Mouse (Mus musculus) heart, adult 2 months (tissue): Measurements from ENCODE around the gene D330020A13Rik. TPM values are rescaled to one million over a fixed set of nuclear protein-coding genes. Genes with fewer than 3 reads are reported as not detected.

Source experiments
- DNase-seq, 2 experiments: peaks; one replicate each; pipeline ENCODE4 v3.0.0; 2021
- H3K27ac ChIP-seq: fragments of 200-600 bp; 2 replicates; pipeline ENCODE4 v1.8.1; 2022
- H3K27me3 ChIP-seq: fragments of 200-500 bp; 2 replicates; pipeline ENCODE4 v1.6.1; 2012; ENCODE audit warnings: mild to moderate bottlenecking, low read length, inconsistent platforms, mixed read lengths; ENCODE audit not compliant: control insufficient read depth, insufficient read depth
- H3K36me3 ChIP-seq: fragments of 200-500 bp; 2 replicates; pipeline ENCODE4 v1.6.1; 2012; ENCODE audit warnings: low read length, inconsistent platforms; ENCODE audit not compliant: control insufficient read depth, insufficient read depth
- H3K4me1 ChIP-seq: fragments of 200-500 bp; 2 replicates; pipeline ENCODE4 v1.6.1; 2011; ENCODE audit warnings: low read length; ENCODE audit not compliant: control insufficient read depth, insufficient read depth
- H3K4me3 ChIP-seq: fragments of 200-600 bp; 2 replicates; pipeline ENCODE4 v1.8.1; 2022
- H3K79me2 ChIP-seq: fragments of 200-500 bp; replicated peaks from 2 replicates; pipeline ENCODE4 v1.6.1; 2012; ENCODE audit warnings: mild to moderate bottlenecking, inconsistent platforms, low read length, moderate library complexity, mixed read lengths; ENCODE audit not compliant: control insufficient read depth, insufficient read depth
- H3K9ac ChIP-seq: fragments of 200-500 bp; 2 replicates; pipeline ENCODE4 v1.6.1; 2012; ENCODE audit warnings: low read depth, mild to moderate bottlenecking, control low read depth, inconsistent platforms, low read length, mixed read lengths
- CTCF ChIP-seq: fragments of 200-600 bp; IDR thresholded peaks from 2 replicates; pipeline ENCODE4 v1.8.1; 2022; ENCODE audit warnings: antibody characterized with exemption, mild to moderate bottlenecking, moderate library complexity
- EP300 ChIP-seq: fragments of 200-500 bp; IDR thresholded peaks from 2 replicates; pipeline ENCODE4 v1.6.1; 2011; ENCODE audit warnings: low read depth, low read length, control low read depth; ENCODE audit not compliant: insufficient read depth
- POLR2A ChIP-seq: fragments of 200-500 bp; IDR thresholded peaks from 2 replicates; pipeline ENCODE4 v1.6.1; 2011; ENCODE audit warnings: mild to moderate bottlenecking, low read depth, low read length, control low read depth; ENCODE audit not compliant: insufficient read depth
- WGBS: fragments of 180-500 bp; shearing (Covaris S2); methylation state at CpG from one replicate; pipeline ENCODE4 v1.1.7; 2018; 5-methylcytosine and 5-hydroxymethylcytosine counted together
- intact Hi-C: fragments of 180-260 bp; cut with DNase I; formaldehyde crosslinking; loops from one replicate; pipeline ENCODE4 v1.15.1; 2025
- polyA plus RNA-seq: library from polyadenylated mRNA; depleted of rRNA; stranded (reverse); fragments of >200 nt; gene quantifications from 2 replicates; pipeline ENCODE4 v1.2.3, GENCODE M21; 2012
- total RNA-seq, 2 experiments: library from RNA; stranded (reverse); gene quantifications; 2 replicates each; pipeline ENCODE4 v1.2.3; 2021

Gene D330020A13Rik
- total and polyA plus RNA-seq, 3 experiments = not detected

DNA sequence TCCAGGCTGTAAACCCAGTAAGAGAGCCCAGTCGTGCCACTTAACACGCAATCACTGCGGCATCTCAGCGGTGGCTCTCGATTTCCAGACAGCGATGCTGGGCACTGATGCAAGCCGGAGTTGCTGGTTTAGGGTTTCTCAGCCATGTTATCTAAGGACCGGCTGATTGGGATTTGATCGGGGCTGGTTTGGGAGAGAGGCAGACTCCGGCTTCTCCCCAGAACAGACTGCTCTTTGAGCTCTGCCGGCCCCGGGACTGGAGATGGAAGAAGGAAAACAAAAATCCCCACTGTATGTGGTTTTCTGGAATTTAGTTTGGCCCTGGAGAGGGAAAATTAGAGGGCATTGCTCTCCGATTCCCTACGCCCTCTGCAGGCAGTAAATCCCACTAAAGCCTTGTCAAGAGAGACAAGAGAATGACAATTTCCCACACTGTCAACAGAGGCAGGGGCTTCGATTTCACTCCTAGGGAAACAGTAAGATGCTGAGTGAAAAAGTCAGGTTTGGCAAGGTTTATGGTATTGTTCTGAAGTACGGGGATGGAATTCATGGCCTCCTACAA, 8.7 kb downstream of the D330020A13Rik start:
- WGBS = 16% methylated on average over 16 of the region's 16 CpGs
- Histone ChIP-seq H3K27ac (no peak overlapping the region), H3K9ac (no peak overlapping the region), H3K36me3 (no peaks in the 10 kb centered on the region), H3K27me3 (0 out of 2 replicates have a peak, but pooled peaks cover 3% of the 10 kb centered on the region), H3K4me3 (no peak overlapping the region), H3K79me2 (no peaks in the 10 kb centered on the region), H3K4me1 (no peaks in the 10 kb centered on the region)
- no peak for TF ChIP-seq EP300
- peak; percentile 49 for TF ChIP-seq CTCF
- TF ChIP-seq POLR2A = no peak
- DNase-seq = no peak
- intact Hi-C loops = no loop called here

GRCm38 (mm10) chr6:120306859-120307594, 12.9 kb downstream of the D330020A13Rik start:
- Histone ChIP-seq H3K4me3 (no peak overlapping the region), H3K36me3 (no peaks in the 10 kb centered on the region), H3K9ac (no peak overlapping the region), H3K4me1 (no peaks in the 10 kb centered on the region), H3K27me3 (no peaks in the 10 kb centered on the region), H3K79me2 (no peaks in the 10 kb centered on the region), H3K27ac (no peak overlapping the region)
- intact Hi-C loops = no loop called here
- DNase-seq = peak in 1 of 2 experiments; percentile 7
- no peak for TF ChIP-seq POLR2A
- no peak for TF ChIP-seq CTCF
- no peak for TF ChIP-seq EP300
- 75% methylated on average over 3 of the region's 3 CpGs for WGBS

- Histone ChIP-seq H3K36me3 (no peaks in the 10 kb centered on the region), H3K4me3 (no peak overlapping the region), H3K27me3 (no peaks in the 10 kb centered on the region), H3K27ac (no peak overlapping the region), H3K9ac (no peak overlapping the region), H3K4me1 (no peaks in the 10 kb centered on the region), H3K79me2 (no peaks in the 10 kb centered on the region)
- intact Hi-C loops = no loop called here
- TF ChIP-seq CTCF = no peak
- 49% methylated on average over 9 of the region's 9 CpGs for WGBS
- DNase-seq = peak in 1 of 2 experiments; percentile 24
These were observed 15.2 kb downstream of the D330020A13Rik start for GRCm38 (mm10) chr6:120309338-120309737.

DNA sequence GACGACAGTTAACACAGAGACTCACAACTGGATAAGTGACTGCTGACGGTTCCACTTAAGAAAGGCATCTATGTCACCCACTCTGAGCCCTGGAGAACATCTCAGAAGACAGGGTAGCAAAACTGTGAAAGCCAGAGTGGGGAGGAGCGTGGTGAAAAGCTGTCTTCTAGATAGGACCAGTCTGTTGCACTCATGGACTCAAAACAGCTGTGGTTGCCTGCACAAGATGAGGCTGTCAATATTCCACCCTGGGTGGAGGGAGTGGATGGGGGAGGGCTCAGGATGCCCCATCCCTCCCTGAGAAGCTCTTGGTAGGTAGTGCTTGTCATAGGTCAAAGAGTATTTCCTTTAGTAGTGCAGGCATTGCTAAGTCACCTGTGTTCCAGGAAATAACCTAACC, 15.6 kb downstream of the D330020A13Rik start:
- Histone ChIP-seq H3K4me3 (no peak overlapping the region), H3K36me3 (no peaks in the 10 kb centered on the region), H3K9ac (no peak overlapping the region), H3K4me1 (no peaks in the 10 kb centered on the region), H3K27ac (no peak overlapping the region), H3K27me3 (no peaks in the 10 kb centered on the region), H3K79me2 (no peaks in the 10 kb centered on the region)
- no peak for DNase-seq
- no peak for TF ChIP-seq CTCF
- no peak for TF ChIP-seq POLR2A
- TF ChIP-seq EP300 = no peak
- WGBS = 50% methylated on average over 3 of the region's 3 CpGs
- intact Hi-C loops = no loop called here

GRCm38 (mm10) chr6:120312443-120312842, 18.3 kb downstream of the D330020A13Rik start:
- H3K36me3 ChIP-seq = no peaks in the 10 kb centered on the region
- DNase-seq = no peak
- H3K4me3 ChIP-seq = no peak overlapping the region
- WGBS = 83% methylated on average over 5 of the region's 5 CpGs
- intact Hi-C loops = no loop called here
- H3K79me2 ChIP-seq = no peaks in the 10 kb centered on the region
- H3K27ac ChIP-seq = no peak overlapping the region
- H3K4me1 ChIP-seq = no peaks in the 10 kb centered on the region
- no peaks in the 10 kb centered on the region for H3K27me3 ChIP-seq
- TF ChIP-seq EP300 (no peak), POLR2A (no peak), CTCF (no peak)
- H3K9ac ChIP-seq = no peak overlapping the region

- no peaks in the 10 kb centered on the region for H3K27me3 ChIP-seq
- H3K4me3 ChIP-seq = no peak overlapping the region
- no peak overlapping the region for H3K27ac ChIP-seq
- no peak overlapping the region for H3K9ac ChIP-seq
- WGBS = 85% methylated on average over 11 of the region's 11 CpGs
- H3K4me1 ChIP-seq = no peaks in the 10 kb centered on the region
- TF ChIP-seq CTCF (no peak), EP300 (no peak), POLR2A (no peak)
- no peaks in the 10 kb centered on the region for H3K79me2 ChIP-seq
- intact Hi-C loops = no loop called here
- no peak for DNase-seq
- H3K36me3 ChIP-seq = no peaks in the 10 kb centered on the region
These were observed 24.3 kb downstream of the D330020A13Rik start for GRCm38 (mm10) chr6:120318303-120318940.
